Mouse (Mus musculus) heart, adult 2 months (tissue): Measurements from ENCODE around the gene Ephb2.

Experiments
- CTCF ChIP-seq: fragments of 200-600 bp; IDR thresholded peaks from 2 replicates; pipeline ENCODE4 v1.8.1; 2022; ENCODE audit warnings: antibody characterized with exemption, mild to moderate bottlenecking, moderate library complexity
- EP300 ChIP-seq: fragments of 200-500 bp; IDR thresholded peaks from 2 replicates; pipeline ENCODE4 v1.6.1; 2011; ENCODE audit warnings: low read depth, low read length, control low read depth; ENCODE audit not compliant: insufficient read depth
- POLR2A ChIP-seq: fragments of 200-500 bp; IDR thresholded peaks from 2 replicates; pipeline ENCODE4 v1.6.1; 2011; ENCODE audit warnings: mild to moderate bottlenecking, low read depth, low read length, control low read depth; ENCODE audit not compliant: insufficient read depth

GRCm38 (mm10) chr4:136653019-136653418, 182.8 kb downstream of the Ephb2 start:
- TF ChIP-seq CTCF (no peak), POLR2A (no peak), EP300 (no peak)
